Mouse (Mus musculus) ES-Bruce4 (cell line): Measurements from ENCODE around the gene Mthfr. TPM values are rescaled to one million over a fixed set of nuclear protein-coding genes. Genes with fewer than 3 reads are reported as not detected.
"Not testable (repeated sequence)": the region's sequence is repeated elsewhere in the genome, so short reads cannot be mapped to it uniquely, and the experiment has no call there.

Experiments
- H3K27ac ChIP-seq: 2 replicates; pipeline ENCODE4 v1.5.1; 2012; ENCODE audit warnings: low read length, inconsistent platforms; ENCODE audit not compliant: insufficient read depth
- H3K27me3 ChIP-seq: 2 replicates; pipeline ENCODE4 v1.6.1; 2012; ENCODE audit warnings: mild to moderate bottlenecking, low read length, inconsistent platforms; ENCODE audit not compliant: control insufficient read depth, poor library complexity, insufficient read depth, severe bottlenecking
- H3K36me3 ChIP-seq: 2 replicates; pipeline ENCODE4 v1.6.1; 2012; ENCODE audit warnings: inconsistent platforms, mild to moderate bottlenecking, low read length, moderate library complexity; ENCODE audit not compliant: control insufficient read depth, poor library complexity, insufficient read depth, severe bottlenecking
- H3K4me1 ChIP-seq: one replicate; pipeline ENCODE4 v1.8.1; 2011; ENCODE audit warnings: low read length; ENCODE audit not compliant: control insufficient read depth, insufficient read depth
- H3K4me3 ChIP-seq: 2 replicates; pipeline ENCODE4 v1.5.1; 2011; ENCODE audit warnings: low read depth, mild to moderate bottlenecking, low read length
- H3K9ac ChIP-seq: 2 replicates; pipeline ENCODE4 v1.6.1; 2012; ENCODE audit warnings: low read depth, mild to moderate bottlenecking, inconsistent platforms; ENCODE audit not compliant: poor library complexity, severe bottlenecking
- H3K9me3 ChIP-seq: replicated peaks from 2 replicates; pipeline ENCODE4 v1.6.1; 2012; ENCODE audit warnings: mild to moderate bottlenecking, low read length, inconsistent platforms; ENCODE audit not compliant: control insufficient read depth, poor library complexity, insufficient read depth, severe bottlenecking
- CTCF ChIP-seq: IDR thresholded peaks from one replicate; pipeline ENCODE4 v1.8.1; 2011; ENCODE audit warnings: low read depth, low read length
- EP300 ChIP-seq: IDR thresholded peaks from 2 replicates; pipeline ENCODE4 v1.6.1; 2011; ENCODE audit warnings: low read depth, low read length; ENCODE audit not compliant: insufficient read depth
- POLR2A ChIP-seq: IDR thresholded peaks from one replicate; pipeline ENCODE4 v1.8.1; 2011; ENCODE audit warnings: low read length; ENCODE audit not compliant: insufficient read depth
- polyA plus RNA-seq: library from polyadenylated mRNA; stranded (reverse); fragments of >200 nt; gene quantifications from 2 replicates; pipeline ENCODE4 v1.2.4, GENCODE M21; 2011; ENCODE audit warnings: low read depth; ENCODE audit not compliant: missing spikeins, insufficient read depth, insufficient read length

Gene Mthfr
- polyA plus RNA-seq, 1 experiment, result 13.7 TPM

DNA sequence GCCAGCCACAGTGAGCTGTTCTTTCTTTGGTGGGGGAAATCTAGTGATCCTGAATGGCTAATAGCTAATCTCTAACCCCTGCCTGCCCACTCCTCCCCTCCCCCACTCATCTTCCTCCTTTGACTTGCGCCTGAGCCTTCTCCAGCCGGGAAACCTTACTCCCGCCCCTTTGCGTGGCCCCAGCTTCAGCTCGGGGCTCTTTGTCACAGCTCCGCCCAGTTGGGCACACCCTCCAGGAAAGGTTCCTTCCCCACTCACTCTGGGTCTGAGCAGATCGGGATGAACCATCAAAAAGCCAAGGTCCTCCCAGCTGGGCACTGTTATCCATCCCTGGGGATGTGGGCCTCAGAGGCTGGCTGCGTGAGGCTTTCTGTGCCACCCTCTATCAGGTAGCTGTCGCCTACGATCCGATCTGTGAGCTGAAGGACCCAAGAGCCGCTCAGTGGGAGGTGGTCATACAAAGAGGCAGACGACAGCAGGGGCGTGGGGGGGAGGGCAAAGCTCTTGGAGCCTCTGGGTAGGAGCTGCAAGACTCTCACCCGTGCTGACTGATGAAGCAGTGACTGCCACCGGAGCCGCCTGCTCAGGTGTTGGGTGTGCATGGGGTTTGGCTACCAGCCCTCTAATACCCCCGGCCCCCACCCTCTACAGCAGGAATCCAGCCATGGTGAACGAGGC, 2.2 kb downstream of the Mthfr start:
- H3K27ac ChIP-seq, result peak overlapping the region; percentile 31; the same call in 1 of the 2 replicates
- peaks cover 11% of the 10 kb centered on the region; the same call in 1 of the 2 replicates for H3K36me3 ChIP-seq
- H3K9me3 ChIP-seq, result no peaks in the 10 kb centered on the region
- H3K27me3 ChIP-seq, result no peaks in the 10 kb centered on the region
- H3K4me3 ChIP-seq, result peak overlapping the region; percentile 52
- H3K9ac ChIP-seq, result peak overlapping the region; percentile 69
- H3K4me1 ChIP-seq, result peaks cover 7% of the 10 kb centered on the region
- TF ChIP-seq CTCF, result no peak
- no peak for TF ChIP-seq POLR2A
- 0 out of 2 replicates have a peak, but pooled peaks have one; percentile 17 for TF ChIP-seq EP300

DNA sequence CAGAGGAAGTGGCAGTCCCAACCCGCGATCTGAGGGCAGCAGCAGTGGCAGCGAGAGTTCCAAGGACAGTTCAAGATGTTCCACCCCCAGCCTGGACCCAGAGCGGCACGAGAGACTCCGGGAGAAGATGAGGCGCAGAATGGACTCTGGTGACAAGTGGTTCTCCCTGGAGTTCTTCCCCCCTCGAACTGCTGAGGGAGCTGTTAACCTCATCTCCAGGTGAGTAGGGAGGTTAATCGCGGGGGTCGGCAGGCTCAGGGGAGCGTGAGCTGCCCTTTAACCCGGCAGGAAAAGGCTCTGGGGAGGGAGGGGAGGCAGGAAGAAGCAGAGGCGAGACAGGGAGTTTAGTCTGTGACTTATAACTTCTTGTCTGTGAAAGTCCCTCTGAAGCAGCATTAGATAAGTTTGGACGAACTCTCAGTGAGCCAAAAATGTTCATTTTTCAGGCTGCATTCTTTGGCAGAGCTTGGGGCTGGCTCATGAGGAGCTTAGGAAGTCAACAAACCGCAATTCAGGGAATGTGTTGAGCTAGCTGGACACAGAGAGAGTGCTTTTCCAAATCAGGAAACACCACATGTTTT, 2.8 kb downstream of the Mthfr start:
- Histone ChIP-seq H3K9me3 (no peaks in the 10 kb centered on the region), H3K4me3 (peak overlapping the region; percentile 52), H3K9ac (peak overlapping the region; percentile 69), H3K27ac (no peak overlapping the region), H3K4me1 (peaks cover 7% of the 10 kb centered on the region), H3K27me3 (no peaks in the 10 kb centered on the region), H3K36me3 (peaks cover 11% of the 10 kb centered on the region; the same call in 1 of the 2 replicates)
- no peak for TF ChIP-seq CTCF
- TF ChIP-seq EP300, result no peak
- no peak for TF ChIP-seq POLR2A

DNA sequence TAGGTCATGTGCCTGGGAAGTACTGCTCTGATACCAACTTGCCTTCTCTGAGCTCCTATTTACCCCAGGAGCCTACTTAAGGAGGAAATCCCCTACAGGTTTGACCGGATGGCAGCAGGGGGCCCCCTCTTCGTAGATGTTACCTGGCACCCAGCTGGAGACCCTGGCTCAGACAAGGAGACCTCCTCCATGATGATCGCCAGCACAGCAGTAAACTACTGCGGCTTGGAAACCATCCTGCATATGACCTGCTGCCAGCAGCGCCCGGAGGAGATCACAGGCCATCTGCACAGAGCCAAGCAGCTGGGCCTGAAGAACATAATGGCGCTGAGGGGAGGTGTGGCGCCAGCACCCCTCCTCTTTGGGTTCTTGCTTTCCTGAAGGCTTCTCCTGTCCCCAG, 4.5 kb downstream of the Mthfr start:
- not testable (repeated sequence) for H3K4me3 ChIP-seq, H3K4me1 ChIP-seq
- H3K36me3 ChIP-seq, result peaks cover 11% of the 10 kb centered on the region; the same call in 1 of the 2 replicates

DNA sequence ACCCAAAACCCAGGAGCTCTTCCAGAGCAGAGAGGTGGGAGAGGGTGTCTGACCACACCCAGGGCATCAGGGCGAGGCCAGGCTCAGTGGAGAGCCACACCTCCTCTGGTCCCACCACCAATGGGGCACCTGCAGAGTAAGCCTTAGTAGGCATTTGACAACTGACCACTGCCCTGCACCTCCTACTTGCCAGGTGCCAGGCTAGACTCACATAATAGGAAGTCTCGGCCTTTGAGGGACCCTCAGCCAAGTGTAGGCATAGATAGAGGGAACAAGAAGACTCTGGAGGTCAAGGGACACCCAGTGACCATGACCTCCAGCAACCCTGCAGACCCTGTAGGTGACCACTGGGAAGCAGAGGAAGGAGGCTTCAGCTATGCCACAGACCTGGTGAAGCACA, 5.2 kb downstream of the Mthfr start:
- TF ChIP-seq CTCF (no peak), EP300 (no peak), POLR2A (no peak)
- Histone ChIP-seq H3K4me3 (no peak overlapping the region), H3K27me3 (no peaks in the 10 kb centered on the region), H3K9ac (no peak overlapping the region), H3K4me1 (peaks cover 5% of the 10 kb centered on the region), H3K9me3 (no peaks in the 10 kb centered on the region), H3K36me3 (peaks cover 11% of the 10 kb centered on the region; the same call in 1 of the 2 replicates), H3K27ac (no peak overlapping the region)

More for the DNA sequence above, 4.5 kb downstream of the Mthfr start:
- not testable (repeated sequence) for H3K9me3 ChIP-seq, H3K27ac ChIP-seq, H3K27me3 ChIP-seq, H3K9ac ChIP-seq

DNA sequence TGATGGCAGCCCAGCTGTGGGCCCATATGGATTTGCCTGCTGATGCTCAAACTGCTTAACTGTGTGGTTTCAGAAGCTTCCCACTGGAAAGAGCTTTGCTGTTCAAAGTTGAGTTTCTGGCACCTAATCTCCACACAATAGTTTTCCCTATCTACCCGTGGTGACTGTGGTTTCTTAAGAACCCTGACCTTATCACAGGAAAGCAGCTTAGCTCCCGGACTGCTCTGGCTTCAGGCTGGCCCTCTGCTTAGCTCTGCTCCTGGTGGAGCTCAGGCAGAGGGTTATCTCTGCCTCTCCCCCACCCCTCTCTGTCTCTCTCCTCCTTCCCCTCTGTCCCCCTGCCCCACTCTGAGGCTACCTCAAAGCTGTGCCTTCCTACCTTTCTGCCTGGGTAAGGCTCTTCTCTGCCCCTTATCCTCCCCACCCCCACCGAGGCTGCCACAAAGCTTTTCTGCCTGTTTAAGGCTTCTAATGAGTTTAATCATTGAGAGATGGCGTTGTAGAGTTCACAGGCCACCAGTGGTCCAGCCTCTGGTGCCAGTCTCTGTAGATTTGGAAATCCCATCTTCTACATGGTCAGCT, 7.7 kb downstream of the Mthfr start:
- no peak overlapping the region for H3K27ac ChIP-seq
- no peak overlapping the region for H3K9ac ChIP-seq
- H3K27me3 ChIP-seq, result no peaks in the 10 kb centered on the region
- no peaks in the 10 kb centered on the region for H3K9me3 ChIP-seq
- H3K36me3 ChIP-seq, result peaks cover 12% of the 10 kb centered on the region; the same call in 1 of the 2 replicates
- no peaks in the 10 kb centered on the region for H3K4me1 ChIP-seq
- TF ChIP-seq EP300 (no peak), CTCF (no peak), POLR2A (no peak)
- no peak overlapping the region for H3K4me3 ChIP-seq

DNA sequence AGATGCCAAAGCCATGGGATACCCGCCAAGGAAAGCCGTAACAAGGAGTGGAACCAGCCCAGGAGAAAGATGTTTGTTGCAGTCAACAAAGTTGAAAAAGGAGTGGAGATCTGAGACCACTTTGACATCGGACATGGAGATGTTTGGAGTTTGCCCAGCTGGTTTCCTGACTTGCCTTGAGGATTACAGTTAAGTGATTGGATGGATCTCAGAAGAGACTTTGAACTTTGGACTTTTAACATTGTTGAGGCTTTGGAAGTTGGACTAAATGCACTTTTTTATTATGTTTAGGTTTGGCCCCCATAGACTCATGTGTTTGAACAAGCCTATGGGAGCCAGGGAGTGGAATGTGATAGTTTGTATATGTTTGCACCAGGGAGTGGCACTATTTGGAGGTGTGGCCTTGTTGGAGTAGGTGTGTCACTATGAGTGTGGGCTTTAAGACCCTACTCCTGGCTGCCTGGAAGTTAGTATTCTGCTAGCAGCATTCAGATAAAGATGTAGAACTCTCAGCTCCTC, 11.6 kb downstream of the Mthfr start:
- H3K9me3 ChIP-seq, H3K4me1 ChIP-seq, H3K4me3 ChIP-seq, H3K9ac ChIP-seq, H3K36me3 ChIP-seq, H3K27me3 ChIP-seq, H3K27ac ChIP-seq: not testable (repeated sequence)
